ENCODE assay signal across 12 mouse cellular contexts in genomic region chr15:29485136-29485535, GRCm38 (mm10).
"Had no signal": no experiment of that assay in that cellular context is flagged by ENCODE, and none has a peak within 500 bp of the region (broad histone marks: within the 10 kb centered on the region; RNA-seq: fewer than 3 reads in every experiment).

No protein-coding gene starts in this region.

- ATAC-seq: lung, postnatal 0 days; midbrain, embryonic 13.5 days; midbrain, embryonic 15.5 days had no signal

- DNase-seq: lung, adult 2 months; lung, postnatal 14 days; lung, postnatal 36 days; right cerebral cortex, postnatal 25 days; right cerebral cortex, postnatal 4 days; spleen, adult 18-20 months; thymus, adult 2 months; thymus, postnatal 25 days; thymus, postnatal 4 days had no signal
